Mouse (Mus musculus): Measurements from ENCODE around the gene Vwa3a.

GRCm38 (mm10) chr7:120751330-120751729, 12.2 kb downstream of the Vwa3a start:
- TF ChIP-seq POLR2A (IDR thresholded peaks at IDR 0.05; ENCODE audit: extremely low read depth, insufficient read depth, low read length) (no peak), CTCF (IDR thresholded peaks at IDR 0.05; ENCODE audit: extremely low read depth, insufficient read depth, low read length) (no peak)

All from cortical plate, adult 2 months (tissue).